9 mouse cellular contexts compared by ENCODE assay signal in genomic region chr3:28968851-28969250, GRCm38 (mm10).
DNase-seq lines count a peak whose midpoint lies in the region; ATAC-seq and TF ChIP-seq lines count a peak whose summit lies in the region.
"Had no signal": no experiment of that assay in that cellular context is flagged by ENCODE, and none has a peak within 500 bp of the region (broad histone marks: within the 10 kb centered on the region; RNA-seq: fewer than 3 reads in every experiment).

No protein-coding gene starts in this region.

- 0% methylated on average over 4 of the region's 4 CpGs for WGBS in lung, embryonic 14.5 days

- no peaks in the 10 kb centered on the region for H3K79me2 ChIP-seq in MEL (ENCODE audit: control insufficient read depth, insufficient read depth, low read length, poor library complexity)

- TF ChIP-seq CTCF in MEL (IDR thresholded peaks at IDR 0.05 in 2 of 3, conservative IDR thresholded peaks at IDR 0.05 in 1 of 3; ENCODE audit: control insufficient read depth in 1 of 3, insufficient read depth in 1 of 3, low read depth in 2 of 3, low read length in 3 of 3, poor library complexity in 1 of 3, severe bottlenecking in 1 of 3) = peak; percentile 40 to 71 (median 68)
- peak; percentile 76 for TF ChIP-seq CTCF in lung, embryonic 14.5 days (IDR thresholded peaks at IDR 0.05; ENCODE audit: low read depth)

- ATAC-seq in lung, embryonic 14.5 days (ENCODE audit: insufficient read depth) = no peak

- TF ChIP-seq EP300 in MEL (IDR thresholded peaks at IDR 0.05; ENCODE audit: low read depth in 1 of 2, low read length in 2 of 2) = no peak

- no peak for TF ChIP-seq POLR2A in MEL (IDR thresholded peaks at IDR 0.05; ENCODE audit: control insufficient read depth in 1 of 2, insufficient read depth in 1 of 2, low read depth in 1 of 2, low read length in 2 of 2, poor library complexity in 1 of 2)

- H3K4me1 ChIP-seq in MEL (ENCODE audit: control insufficient read depth in 1 of 2, insufficient read depth in 2 of 2, low read length in 2 of 2) = no peaks in the 10 kb centered on the region
- no peaks in the 10 kb centered on the region for H3K4me1 ChIP-seq in lung, embryonic 14.5 days (ENCODE audit: insufficient read depth)
- H3K4me1 ChIP-seq: lung, embryonic 15.5 days had no signal

- TF ChIP-seq RAD21 in MEL (IDR thresholded peaks at IDR 0.05; ENCODE audit: low read depth, low read length) = peak; percentile 81

- H3K9ac ChIP-seq in MEL (ENCODE audit: control insufficient read depth, low read depth, low read length, poor library complexity, severe bottlenecking) = no peak overlapping the region
- H3K9ac ChIP-seq in lung, embryonic 14.5 days = no peak overlapping the region
- H3K9ac ChIP-seq: lung, embryonic 15.5 days had no signal

- H3K27me3 ChIP-seq in MEL (ENCODE audit: control insufficient read depth in 1 of 2, insufficient read depth in 2 of 2, low read length in 2 of 2) = no peaks in the 10 kb centered on the region
- H3K27me3 ChIP-seq in lung, embryonic 14.5 days (ENCODE audit: insufficient read depth, low read length) = no peaks in the 10 kb centered on the region
- H3K27me3 ChIP-seq: lung, embryonic 15.5 days had no signal

- no peaks in the 10 kb centered on the region for H3K9me3 ChIP-seq in MEL (replicated peaks; ENCODE audit: insufficient read depth, low read length)
- H3K9me3 ChIP-seq in lung, embryonic 14.5 days (ENCODE audit: low read depth, low read length) = no peaks in the 10 kb centered on the region
- H3K9me3 ChIP-seq: lung, embryonic 15.5 days had no signal

- no peak overlapping the region for H3K4me3 ChIP-seq in MEL (ENCODE audit: control insufficient read depth in 1 of 2, insufficient read depth in 1 of 2, low read depth in 2 of 2, low read length in 2 of 2)
- H3K4me3 ChIP-seq in lung, embryonic 14.5 days (ENCODE audit: low read depth, low read length) = no peak overlapping the region
- H3K4me3 ChIP-seq: lung, embryonic 15.5 days had no signal

- no peak overlapping the region for H3K4me2 ChIP-seq in lung, embryonic 14.5 days
- H3K4me2 ChIP-seq: lung, embryonic 15.5 days had no signal

- DNase-seq in gastrocnemius, adult 18-20 months (ENCODE audit: low spot score) = peak; percentile 22
- no peak for DNase-seq in gastrocnemius, postnatal 4 days (ENCODE audit: low spot score in 2 of 2)
- DNase-seq in MEL (ENCODE audit: low read depth, low spot score) = peak; percentile 54
- DNase-seq in cerebellum, adult 9-10 months = peak; percentile 27
- DNase-seq in frontal cortex, adult 2 months (ENCODE audit: extremely low spot score in 1 of 2, low spot score in 1 of 2) = peak; percentile 10 to 78
- peak; percentile 47 to 64 for DNase-seq in kidney, postnatal 25 days
- DNase-seq in lung, embryonic 14.5 days = peak; percentile 80
- DNase-seq in right cerebral cortex, postnatal 25 days = peak; percentile 41

- no peak overlapping the region for H3K27ac ChIP-seq in MEL (ENCODE audit: control insufficient read depth, low read depth, low read length)
- no peak overlapping the region for H3K27ac ChIP-seq in lung, embryonic 14.5 days (ENCODE audit: low read depth)
- H3K27ac ChIP-seq: lung, embryonic 15.5 days had no signal

- no peaks in the 10 kb centered on the region for H3K36me3 ChIP-seq in MEL (ENCODE audit: control insufficient read depth in 1 of 2, insufficient read depth in 2 of 2, low read length in 2 of 2)
- no peaks in the 10 kb centered on the region for H3K36me3 ChIP-seq in lung, embryonic 14.5 days (ENCODE audit: insufficient read depth)
- H3K36me3 ChIP-seq: lung, embryonic 15.5 days had no signal

TF ChIP-seq in MEL, 35 proteins besides CTCF, POLR2A, EP300 and RAD21:
- peak; percentile 57 for TF ChIP-seq ZC3H11A (IDR thresholded peaks at IDR 0.05; ENCODE audit: low read depth, low read length)
- TF ChIP-seq SMC3 (IDR thresholded peaks at IDR 0.05; ENCODE audit: low read depth, low read length) = peak; percentile 68
- no peak for TF ChIP-seq ZKSCAN1 (IDR thresholded peaks at IDR 0.05; ENCODE audit: low read depth, low read length)

Comparison
In these comparisons a context has a peak if more than half of its experiments do, and no peak if none do; other contexts are left out.
1. DNase-seq: peak in gastrocnemius, adult 18-20 months (single experiment), MEL (single experiment), cerebellum, adult 9-10 months (single experiment), frontal cortex, adult 2 months (2 of 2), kidney, postnatal 25 days (2 of 2), lung, embryonic 14.5 days (single experiment) and right cerebral cortex, postnatal 25 days (single experiment); none in gastrocnemius, postnatal 4 days (0 of 2).